Mouse (Mus musculus) cerebellum, adult 11-12 months (tissue): ENCODE results near the gene Ehd1.

Experiments used
- DNase-seq: peaks from one replicate; pipeline ENCODE4 v3.0.0; 2022

The Ehd1 gene

DNA sequence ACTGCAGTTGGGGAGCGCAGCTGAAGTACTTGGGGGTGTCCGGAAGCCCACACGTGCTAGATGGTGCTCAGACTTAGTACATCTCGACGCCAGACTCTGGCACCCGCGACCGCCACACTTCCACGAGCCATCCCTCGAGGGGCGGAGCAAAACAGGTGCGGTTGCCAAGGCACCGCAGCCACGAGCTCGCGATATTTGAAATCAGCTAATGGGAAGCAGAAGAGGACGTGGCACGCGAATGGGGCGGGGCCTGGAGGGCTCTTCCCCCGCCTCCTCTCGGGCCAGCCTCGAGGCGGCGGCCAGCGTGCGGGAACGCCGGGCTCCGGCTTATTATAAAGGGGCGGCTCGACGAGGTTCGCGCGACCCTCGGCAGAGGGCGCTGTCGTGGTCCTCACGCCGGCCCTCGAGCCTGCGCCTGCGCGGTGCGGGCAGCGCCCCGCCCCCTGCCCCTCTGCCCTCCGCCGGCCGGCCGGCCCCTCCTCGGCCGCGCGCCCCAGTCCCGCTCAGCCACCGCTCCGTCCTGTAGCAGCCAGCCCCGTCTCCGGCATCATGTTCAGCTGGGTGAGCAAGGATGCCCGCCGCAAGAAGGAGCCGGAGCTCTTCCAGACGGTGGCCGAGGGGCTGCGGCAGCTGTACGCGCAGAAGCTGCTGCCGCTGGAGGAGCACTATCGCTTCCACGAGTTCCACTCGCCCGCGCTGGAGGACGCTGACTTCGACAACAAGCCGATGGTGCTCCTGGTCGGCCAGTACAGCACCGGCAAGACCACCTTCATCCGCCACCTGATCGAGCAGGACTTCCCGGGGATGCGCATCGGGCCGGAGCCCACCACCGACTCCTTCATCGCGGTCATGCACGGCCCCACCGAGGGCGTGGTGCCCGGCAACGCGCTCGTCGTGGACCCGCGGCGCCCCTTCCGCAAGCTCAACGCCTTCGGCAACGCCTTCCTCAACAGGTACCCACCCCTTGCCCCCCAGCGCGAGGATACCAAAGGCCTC, at the start of gene Ehd1:
Ehd1 (plus strand) TSS at position 300 of the 996 bp plus-strand sequence.
- DNase-seq: peak; percentile 99

- peak; percentile 25 for DNase-seq
These were observed 49.8 kb upstream of the Ehd1 start for GRCm38 (mm10) chr19:6226763-6227162.

GRCm38 (mm10) chr19:6227864-6228263, 48.7 kb upstream of the Ehd1 start:
- DNase-seq: peak; percentile 30

DNA sequence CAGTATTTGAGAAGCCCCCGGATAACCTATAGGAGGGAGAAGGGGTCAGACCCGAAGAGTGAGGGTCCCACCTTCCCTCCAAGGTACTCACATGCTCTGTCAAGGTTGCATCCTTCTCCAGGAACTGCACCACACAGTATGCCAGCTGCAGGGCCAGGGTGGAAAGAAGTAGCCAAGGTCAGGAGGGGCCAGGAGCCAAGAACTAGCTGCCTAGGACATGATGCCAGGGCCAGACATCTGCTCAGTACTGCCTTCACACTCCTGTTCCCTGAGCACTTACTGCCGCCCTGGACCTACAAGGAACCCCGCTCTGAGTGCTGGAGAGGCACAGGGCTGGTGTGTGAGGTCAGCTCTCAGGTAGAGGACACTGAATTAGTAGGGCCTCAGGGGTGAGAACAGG, 46.1 kb upstream of the Ehd1 start:
- peak; percentile 59 for DNase-seq

GRCm38 (mm10) chr19:6231036-6231435, 45.5 kb upstream of the Ehd1 start:
- DNase-seq: peak; percentile 34

DNA sequence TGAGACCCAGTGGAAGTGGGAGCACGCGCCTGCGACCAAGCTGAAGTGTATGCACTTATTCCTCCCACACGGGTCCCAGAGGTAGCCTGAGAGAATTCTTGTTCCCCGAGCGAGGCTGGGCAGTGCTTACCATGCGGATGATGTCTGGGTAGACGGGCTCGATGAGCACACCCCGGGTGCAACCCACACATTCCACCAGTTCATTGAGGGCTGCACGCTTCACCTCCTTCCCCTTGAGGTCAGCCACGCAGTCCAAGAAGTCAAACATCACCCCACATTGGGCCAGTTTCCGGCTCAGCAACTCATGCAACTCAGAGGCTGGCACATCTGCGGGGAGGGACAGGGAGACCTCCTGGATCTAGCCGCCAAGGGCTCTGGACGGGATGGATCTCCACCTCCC, 42.9 kb upstream of the Ehd1 start:
- peak; percentile 43 for DNase-seq

DNA sequence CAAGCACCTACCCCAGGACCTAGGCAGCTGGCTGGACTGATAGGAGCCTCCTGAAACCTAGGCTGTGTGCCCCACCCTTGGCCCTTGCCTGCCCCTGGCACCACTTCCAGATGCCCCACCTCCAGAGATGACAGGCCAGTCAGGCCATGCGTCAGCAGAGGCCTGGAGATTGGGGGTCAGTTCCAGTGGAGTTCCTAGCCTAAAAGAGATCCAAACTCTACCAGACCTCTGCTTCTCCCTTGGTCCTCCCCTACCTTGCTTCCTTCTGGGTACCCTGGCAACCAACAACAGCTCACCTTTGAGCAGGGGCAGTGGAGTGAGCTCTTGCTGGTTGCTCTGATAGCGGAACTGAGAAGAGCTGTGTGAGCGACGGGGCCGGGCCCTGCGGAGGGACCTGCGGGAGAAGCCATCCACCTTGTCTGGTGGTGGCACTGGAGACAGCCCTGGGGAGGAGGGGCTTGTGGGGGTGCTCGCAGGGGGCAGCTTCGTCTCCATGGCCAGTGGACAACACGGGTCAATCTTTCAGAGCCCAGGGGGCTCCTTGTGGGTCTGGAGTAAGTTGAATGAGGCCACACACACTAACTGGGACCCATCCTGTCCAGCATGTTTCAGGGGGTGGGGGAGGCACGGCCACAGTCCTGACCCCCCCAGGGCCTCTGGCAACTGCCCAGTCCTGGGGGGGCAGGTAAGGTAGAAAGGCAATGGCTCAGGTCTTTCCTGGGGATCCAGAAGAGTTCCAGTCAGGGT, 42.0 kb upstream of the Ehd1 start:
- peak; percentile 80 for DNase-seq

DNA sequence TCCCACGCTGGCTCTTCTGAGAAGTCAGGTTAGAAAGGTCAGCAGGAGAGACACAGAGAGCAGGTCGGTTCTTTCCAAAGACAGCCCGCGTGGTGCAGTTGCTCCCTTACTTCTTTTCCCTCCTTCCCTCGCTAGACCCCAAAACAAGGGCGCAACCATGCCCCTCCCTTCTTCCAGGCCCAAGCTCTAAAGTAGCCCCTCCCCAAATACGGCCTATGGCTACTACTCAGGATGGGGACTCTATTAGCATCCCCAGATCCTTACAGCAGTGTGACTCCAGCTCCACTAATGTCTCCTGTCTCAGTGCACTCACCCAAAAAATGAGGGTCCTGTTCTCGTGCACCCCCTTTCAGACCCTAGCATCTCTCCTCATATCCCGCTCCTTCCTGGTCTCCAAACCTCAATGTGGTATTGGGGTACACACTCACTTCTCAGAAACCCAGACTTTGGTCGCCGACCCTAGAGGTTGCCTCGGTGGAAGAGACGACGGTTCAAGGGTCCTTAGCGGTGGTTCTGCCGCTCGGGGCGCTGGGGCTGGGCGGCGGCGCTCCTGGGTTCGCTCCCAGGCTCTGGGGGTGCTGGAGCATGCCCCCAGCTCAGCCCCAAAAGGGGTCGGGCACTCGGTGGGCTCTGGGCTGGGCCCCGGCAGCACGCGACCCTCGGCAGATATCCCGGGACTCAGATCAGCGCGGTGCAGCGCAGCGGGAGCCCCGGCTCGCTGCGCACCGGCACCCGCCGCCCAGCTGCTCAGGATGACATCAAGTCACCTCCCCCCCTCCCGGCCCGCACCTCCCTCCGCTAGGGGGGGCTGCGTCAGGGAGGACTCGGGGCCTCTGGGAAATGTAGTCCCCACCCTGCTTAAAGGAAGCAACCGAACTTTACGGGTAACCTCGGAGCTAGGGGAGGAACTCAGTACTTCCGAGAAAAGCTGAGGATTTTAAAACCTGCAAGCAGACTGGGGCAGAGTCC, 41.2 kb upstream of the Ehd1 start, which contains the start of gene Ppp2r5b:
Ppp2r5b (minus strand) TSS at position 789 of the 969 bp plus-strand sequence.
- peak; percentile 95 for DNase-seq

DNA sequence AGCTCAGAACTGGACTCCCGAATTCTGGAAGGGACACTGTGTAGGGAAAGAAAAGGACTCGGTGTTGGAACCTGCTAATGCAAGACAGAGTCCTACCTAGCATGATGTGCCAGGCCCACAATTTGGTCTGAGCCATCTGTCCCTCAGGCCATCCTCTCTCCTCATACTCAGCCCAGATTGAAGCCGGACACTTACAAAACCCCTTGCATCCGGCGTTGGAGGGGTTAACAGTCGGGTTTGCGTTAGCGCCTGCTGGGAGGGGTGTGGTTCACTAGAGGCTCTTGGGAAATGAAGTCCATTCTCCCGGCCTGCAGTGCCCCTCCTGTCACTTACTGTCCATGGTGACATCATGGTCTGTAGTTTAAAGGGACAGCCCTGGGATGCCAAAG, 40.5 kb upstream of the Ehd1 start:
- DNase-seq: peak; percentile 96

- peak; percentile 75 for DNase-seq
These were observed 39.7 kb upstream of the Ehd1 start for GRCm38 (mm10) chr19:6236842-6237241.

GRCm38 (mm10) chr19:6238740-6239139, 37.8 kb upstream of the Ehd1 start:
- peak; percentile 30 for DNase-seq

DNA sequence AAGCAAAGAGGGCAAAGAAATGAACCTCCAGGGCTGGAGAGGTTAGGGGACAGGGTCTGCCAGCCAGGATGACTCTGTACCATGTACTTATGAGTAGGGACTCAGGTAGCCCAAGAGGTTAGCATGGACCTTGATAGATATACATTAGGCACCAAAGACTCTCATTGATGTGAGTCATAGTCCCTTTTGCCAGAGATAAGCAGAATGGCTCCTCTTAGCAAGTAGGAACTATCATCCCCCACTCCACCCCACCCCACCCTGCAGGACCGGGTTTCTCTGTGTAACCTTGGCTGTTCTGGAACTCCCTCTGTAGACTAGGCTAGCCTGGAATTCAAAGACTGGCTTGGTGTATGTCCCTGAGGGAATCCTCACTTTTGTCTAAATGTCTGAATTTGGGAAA, 36.4 kb upstream of the Ehd1 start:
- DNase-seq: peak; percentile 31

- DNase-seq: peak; percentile 40
These were observed 35.8 kb upstream of the Ehd1 start for GRCm38 (mm10) chr19:6240725-6241124.

DNA sequence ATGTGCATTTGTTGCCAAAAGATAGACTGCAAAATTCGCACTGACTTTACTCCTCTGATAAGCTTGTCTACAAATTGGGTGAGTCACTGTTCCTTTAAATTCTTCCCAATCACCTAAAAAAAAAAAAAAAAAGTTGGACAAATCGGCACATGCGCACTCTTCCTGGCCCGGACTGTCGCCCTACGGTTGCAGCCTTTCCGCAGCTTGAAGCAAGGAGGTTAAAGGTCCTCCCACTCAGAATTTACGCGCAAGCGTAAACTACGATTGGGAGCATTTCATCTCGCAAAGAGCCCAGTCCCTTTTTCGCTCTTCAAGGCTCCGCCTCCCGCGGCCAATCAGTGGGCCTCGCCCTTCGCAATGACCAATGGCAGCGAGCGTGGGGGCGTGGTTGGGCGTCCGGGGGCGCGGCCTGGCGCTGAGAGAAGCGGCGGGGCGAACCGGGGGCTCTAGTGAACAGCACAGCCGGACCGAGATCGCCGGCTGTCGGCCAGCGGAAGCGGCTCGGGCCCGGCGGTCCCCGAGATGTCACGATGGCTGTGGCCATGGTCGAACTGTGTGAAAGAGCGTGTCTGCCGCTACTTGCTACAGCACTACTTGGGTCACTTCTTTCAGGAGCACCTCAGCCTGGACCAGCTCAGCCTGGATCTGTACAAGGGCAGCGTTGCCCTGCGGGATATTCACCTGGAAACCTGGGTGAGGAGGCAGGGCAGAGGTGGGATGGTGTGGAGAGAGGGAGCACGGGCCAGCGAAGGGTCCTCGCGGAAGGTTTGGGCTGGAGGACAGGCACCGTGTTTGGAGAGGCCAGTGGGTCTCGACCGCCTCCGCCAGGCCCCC, 35.0 kb upstream of the Ehd1 start, which contains the start of gene Atg2a:
Atg2a (plus strand) TSS at position 395 of the 834 bp plus-strand sequence.
- peak; percentile 99 for DNase-seq

DNA sequence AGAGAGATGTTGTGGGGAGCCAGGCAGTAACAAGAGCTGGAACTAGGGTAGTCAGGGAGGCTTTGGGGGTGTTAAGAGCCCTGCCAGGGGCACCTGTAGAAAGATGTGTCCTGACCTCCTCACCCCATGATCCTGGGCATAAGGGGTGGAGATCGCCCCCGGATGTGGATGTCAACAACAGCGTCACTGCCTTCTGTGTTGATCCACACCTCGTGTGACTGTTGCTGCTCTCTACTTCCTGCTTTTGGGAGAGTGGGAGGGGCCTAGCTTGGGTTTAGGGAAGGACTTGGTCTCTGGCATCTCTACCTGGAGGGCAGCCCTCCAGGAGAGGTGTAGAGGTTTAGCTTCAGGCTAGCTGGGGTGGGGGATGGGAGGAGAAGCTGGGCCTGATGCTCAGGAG, 34.2 kb upstream of the Ehd1 start:
- peak; percentile 80 for DNase-seq

DNA sequence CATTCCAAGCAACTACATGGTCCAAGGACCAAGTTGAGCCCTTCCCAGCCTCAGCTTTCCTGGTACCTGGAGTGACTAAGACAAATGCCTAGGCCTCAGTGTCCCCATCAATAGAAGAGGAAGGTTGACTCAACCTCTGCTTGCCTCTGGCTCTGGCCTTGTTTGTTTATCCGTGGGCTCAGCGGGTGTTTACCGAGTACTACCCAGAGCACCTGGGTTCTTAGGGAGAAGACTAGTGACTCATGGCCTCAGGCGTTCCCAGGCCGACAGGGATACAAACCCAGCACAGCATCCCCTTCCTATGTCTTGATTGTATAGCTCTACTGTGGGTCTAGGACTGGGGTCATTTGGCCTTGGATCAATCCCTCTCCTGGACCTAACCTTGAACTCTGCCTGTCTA, 33.3 kb upstream of the Ehd1 start:
- no peak for DNase-seq

GRCm38 (mm10) chr19:6245806-6246205, 30.7 kb upstream of the Ehd1 start:
- no peak for DNase-seq

- no peak for DNase-seq
These were observed 28.8 kb upstream of the Ehd1 start for GRCm38 (mm10) chr19:6247526-6248300.

GRCm38 (mm10) chr19:6253021-6253420, 23.5 kb upstream of the Ehd1 start:
- DNase-seq: no peak

DNA sequence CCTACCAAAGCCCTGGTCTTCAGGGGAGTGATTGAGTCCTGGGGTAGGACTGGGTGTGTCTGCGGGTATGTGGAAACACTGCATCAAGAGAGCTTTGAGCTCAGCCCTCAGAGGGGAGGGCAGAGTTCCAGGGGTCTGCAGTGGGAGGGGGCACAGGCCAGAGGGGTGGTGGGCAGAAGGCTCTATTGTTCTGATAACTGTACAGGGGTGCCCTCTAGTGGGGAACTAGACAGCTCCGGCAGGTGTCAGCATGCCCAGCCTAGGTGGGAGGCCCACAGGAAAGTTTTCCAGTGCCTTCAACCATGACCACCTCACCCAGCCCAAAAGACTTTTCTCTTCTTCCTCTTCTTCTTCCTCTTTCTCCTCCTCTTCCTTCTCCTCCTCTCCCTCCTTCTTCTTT, 16.1 kb upstream of the Ehd1 start:
- no peak for DNase-seq

DNA sequence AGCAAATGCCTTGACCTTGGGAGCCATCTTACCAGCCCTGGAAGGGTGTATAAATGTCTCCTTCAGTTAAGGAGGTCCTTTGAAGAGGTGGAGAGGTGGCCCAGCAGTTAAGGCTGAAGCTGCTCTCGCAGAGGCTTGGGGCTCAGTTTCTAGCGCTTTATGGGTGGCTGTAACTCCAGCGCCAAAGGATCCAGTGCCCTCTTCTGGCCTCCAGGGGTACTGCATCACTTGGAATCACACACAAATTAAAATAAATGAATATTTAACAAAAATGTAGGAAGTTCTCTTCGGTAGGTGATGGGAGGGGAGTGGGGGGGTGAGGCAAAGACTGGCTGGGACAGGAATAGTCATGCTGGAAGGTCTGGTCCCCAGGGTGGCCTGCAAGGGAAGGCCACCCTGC, 15.6 kb upstream of the Ehd1 start:
- DNase-seq: no peak
